Mouse (Mus musculus): Measurements from ENCODE around the gene Aplnr. TPM values are rescaled to one million over a fixed set of nuclear protein-coding genes. Genes with fewer than 3 reads are reported as not detected.
A peak's percentile ranks its signal among the peaks of the same experiment; 100 is the strongest.

The Aplnr gene
- polyA plus RNA-seq, 1 experiment from 2014 or later, result 24.8 TPM

DNA sequence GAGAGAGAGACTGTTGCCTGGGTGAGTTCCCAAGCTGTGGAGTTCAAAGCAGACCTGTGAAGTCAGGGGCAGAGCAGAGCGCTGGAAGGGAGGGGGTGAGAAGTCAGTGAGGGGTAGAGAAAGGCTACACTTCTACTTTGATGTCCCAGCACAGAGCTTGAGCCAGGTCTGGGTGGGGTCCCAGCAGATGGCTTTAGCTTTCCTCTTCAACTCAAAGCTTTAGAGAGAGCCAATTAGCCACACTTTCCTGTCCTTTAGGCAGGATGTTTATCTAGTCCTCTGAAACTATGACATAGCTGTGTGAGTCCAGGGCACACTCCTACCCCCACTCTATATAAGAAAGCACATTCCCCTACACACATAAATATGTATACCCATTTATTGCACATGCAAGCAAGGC, 4.3 kb upstream of the Aplnr start:
- Histone ChIP-seq H3K4me2 (ENCODE audit: low read length) (no peak overlapping the region), H3K27me3 (replicated peaks; ENCODE audit: control insufficient read depth, insufficient read depth, low read length) (no peaks in the 10 kb centered on the region), H3K27ac (ENCODE audit: low read depth, low read length) (no peak overlapping the region), H3K9me3 (replicated peaks; ENCODE audit: control insufficient read depth, low read length) (no peaks in the 10 kb centered on the region), H3K9ac (ENCODE audit: low read length) (no peak overlapping the region), H3K4me1 (ENCODE audit: control insufficient read depth, insufficient read depth, low read length) (no peaks in the 10 kb centered on the region), H3K36me3 (ENCODE audit: control insufficient read depth, insufficient read depth, low read length) (no peaks in the 10 kb centered on the region), H3K4me3 (ENCODE audit: low read depth, low read length) (no peak overlapping the region)
- WGBS, result 0% methylated on average over 1 of the region's 1 CpGs
- ATAC-seq (no peak), DNase-seq (ENCODE audit: low spot score) (peak; percentile 3)

DNA sequence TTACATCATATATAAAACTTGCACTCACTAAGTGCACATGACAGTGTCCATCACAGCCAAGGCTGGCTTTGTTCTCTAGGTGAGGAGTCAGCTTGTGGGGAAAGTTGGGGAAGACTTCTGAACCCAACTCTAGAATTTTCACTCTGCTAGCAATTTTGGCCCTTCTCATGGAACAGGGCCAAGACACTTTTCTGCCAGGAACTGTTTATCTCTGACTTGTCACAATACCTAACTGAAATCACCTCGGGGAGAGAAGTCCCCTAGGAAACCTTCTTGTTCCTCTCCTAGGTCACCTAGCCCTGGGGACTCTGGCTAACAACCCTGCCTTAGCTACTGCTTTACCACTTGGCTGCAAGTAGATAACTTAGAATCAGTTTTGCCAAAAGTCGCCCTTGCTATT, 3.8 kb upstream of the Aplnr start:
- Histone ChIP-seq H3K27me3 (replicated peaks; ENCODE audit: control insufficient read depth, insufficient read depth, low read length) (no peaks in the 10 kb centered on the region), H3K9ac (ENCODE audit: low read length) (no peak overlapping the region), H3K9me3 (replicated peaks; ENCODE audit: control insufficient read depth, low read length) (no peaks in the 10 kb centered on the region), H3K27ac (ENCODE audit: low read depth, low read length) (no peak overlapping the region), H3K4me3 (ENCODE audit: low read depth, low read length) (no peak overlapping the region), H3K4me1 (ENCODE audit: control insufficient read depth, insufficient read depth, low read length) (no peaks in the 10 kb centered on the region), H3K4me2 (ENCODE audit: low read length) (no peak overlapping the region), H3K36me3 (ENCODE audit: control insufficient read depth, insufficient read depth, low read length) (no peaks in the 10 kb centered on the region)
- ATAC-seq (no peak), DNase-seq (ENCODE audit: low spot score) (no peak)
- WGBS, result 70% methylated on average over 2 of the region's 2 CpGs

DNA sequence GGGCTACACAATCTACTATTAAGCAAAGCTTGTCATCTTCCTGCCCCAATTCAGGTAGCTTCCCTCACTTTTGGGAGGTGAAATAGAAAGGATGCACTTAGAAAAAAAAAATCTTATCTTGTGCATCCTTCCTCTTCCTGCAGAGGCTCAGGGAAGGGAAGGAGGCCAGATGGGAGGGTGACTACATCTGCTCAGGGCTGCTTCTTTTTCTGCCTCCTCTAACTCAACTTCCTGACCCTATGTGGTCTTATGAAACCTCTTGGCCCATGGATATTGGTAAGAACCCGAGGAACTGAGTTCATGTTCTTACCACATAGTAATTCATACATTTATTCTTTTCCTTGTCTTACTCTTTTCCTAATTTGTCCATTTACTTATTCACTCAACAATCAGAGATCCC, 926 bp upstream of the Aplnr start:
- Histone ChIP-seq H3K4me1 (ENCODE audit: control insufficient read depth, insufficient read depth, low read length) (no peaks in the 10 kb centered on the region), H3K4me3 (ENCODE audit: low read depth, low read length) (no peak overlapping the region), H3K9me3 (replicated peaks; ENCODE audit: control insufficient read depth, low read length) (no peaks in the 10 kb centered on the region), H3K9ac (ENCODE audit: low read length) (no peak overlapping the region), H3K27me3 (replicated peaks; ENCODE audit: control insufficient read depth, insufficient read depth, low read length) (no peaks in the 10 kb centered on the region), H3K27ac (ENCODE audit: low read depth, low read length) (no peak overlapping the region), H3K4me2 (ENCODE audit: low read length) (no peak overlapping the region), H3K36me3 (ENCODE audit: control insufficient read depth, insufficient read depth, low read length) (no peaks in the 10 kb centered on the region)
- no peak for DNase-seq (ENCODE audit: low spot score)
- 69% methylated on average over 1 of the region's 1 CpGs for WGBS
- ATAC-seq, result no peak

DNA sequence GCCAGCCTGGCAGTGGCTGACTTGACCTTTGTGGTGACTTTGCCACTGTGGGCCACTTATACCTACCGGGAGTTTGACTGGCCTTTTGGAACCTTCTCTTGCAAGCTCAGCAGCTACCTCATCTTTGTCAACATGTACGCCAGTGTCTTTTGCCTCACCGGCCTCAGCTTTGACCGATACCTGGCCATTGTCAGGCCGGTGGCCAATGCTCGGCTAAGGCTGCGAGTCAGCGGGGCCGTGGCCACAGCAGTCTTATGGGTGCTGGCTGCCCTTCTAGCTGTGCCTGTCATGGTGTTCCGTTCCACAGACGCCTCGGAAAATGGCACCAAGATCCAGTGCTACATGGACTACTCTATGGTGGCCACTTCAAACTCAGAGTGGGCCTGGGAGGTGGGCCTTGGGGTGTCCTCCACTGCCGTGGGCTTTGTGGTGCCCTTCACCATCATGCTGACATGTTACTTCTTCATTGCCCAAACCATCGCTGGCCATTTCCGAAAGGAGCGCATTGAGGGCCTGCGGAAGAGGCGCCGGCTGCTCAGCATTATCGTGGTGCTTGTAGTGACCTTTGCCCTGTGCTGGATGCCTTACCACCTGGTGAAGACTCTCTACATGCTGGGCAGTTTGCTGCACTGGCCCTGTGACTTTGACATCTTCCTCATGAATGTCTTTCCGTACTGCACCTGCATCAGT, 951 bp downstream of the Aplnr start:
- Histone ChIP-seq H3K9me3 (replicated peaks; ENCODE audit: control insufficient read depth, low read length) (no peaks in the 10 kb centered on the region), H3K4me3 (ENCODE audit: low read depth, low read length) (no peak overlapping the region), H3K27me3 (replicated peaks; ENCODE audit: control insufficient read depth, insufficient read depth, low read length) (no peaks in the 10 kb centered on the region), H3K4me2 (ENCODE audit: low read length) (no peak overlapping the region), H3K27ac (ENCODE audit: low read depth, low read length) (no peak overlapping the region), H3K9ac (ENCODE audit: low read length) (no peak overlapping the region), H3K36me3 (ENCODE audit: control insufficient read depth, insufficient read depth, low read length) (no peaks in the 10 kb centered on the region), H3K4me1 (ENCODE audit: control insufficient read depth, insufficient read depth, low read length) (no peaks in the 10 kb centered on the region)
- DNase-seq (ENCODE audit: low spot score) (no peak), ATAC-seq (no peak)
- 92% methylated on average over 21 of the region's 21 CpGs for WGBS

DNA sequence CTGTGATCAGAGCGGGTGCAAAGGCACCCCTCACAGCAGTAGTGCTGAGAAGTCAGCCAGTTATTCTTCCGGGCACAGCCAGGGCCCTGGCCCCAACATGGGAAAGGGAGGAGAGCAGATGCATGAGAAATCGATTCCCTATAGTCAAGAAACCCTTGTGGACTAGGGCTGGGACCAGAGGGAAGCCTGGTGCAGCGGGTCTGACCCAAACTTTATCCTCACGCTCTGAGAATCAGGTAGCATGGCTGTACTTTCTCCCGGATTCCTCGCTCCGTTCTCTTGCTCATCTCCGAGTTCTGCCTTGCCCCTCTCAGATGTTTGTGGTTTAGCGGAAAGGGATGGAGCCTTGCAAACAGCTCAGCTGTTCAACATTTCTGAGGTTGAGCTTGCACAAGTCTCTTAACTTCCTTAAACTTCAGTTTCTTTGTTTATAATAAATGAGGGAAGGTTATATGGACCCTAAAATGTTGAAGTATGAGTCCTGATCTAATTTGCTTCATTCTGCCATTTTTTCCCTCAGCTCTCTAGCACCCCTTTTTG, 1.6 kb downstream of the Aplnr start:
- Histone ChIP-seq H3K36me3 (ENCODE audit: control insufficient read depth, insufficient read depth, low read length) (no peaks in the 10 kb centered on the region), H3K27ac (ENCODE audit: low read depth, low read length) (no peak overlapping the region), H3K4me3 (ENCODE audit: low read depth, low read length) (no peak overlapping the region), H3K4me1 (ENCODE audit: control insufficient read depth, insufficient read depth, low read length) (no peaks in the 10 kb centered on the region), H3K9me3 (replicated peaks; ENCODE audit: control insufficient read depth, low read length) (no peaks in the 10 kb centered on the region), H3K27me3 (replicated peaks; ENCODE audit: control insufficient read depth, insufficient read depth, low read length) (no peaks in the 10 kb centered on the region), H3K9ac (ENCODE audit: low read length) (no peak overlapping the region), H3K4me2 (ENCODE audit: low read length) (no peak overlapping the region)
- WGBS, result 80% methylated on average over 10 of the region's 10 CpGs
- no peak for DNase-seq (ENCODE audit: low spot score)
- ATAC-seq, result no peak

DNA sequence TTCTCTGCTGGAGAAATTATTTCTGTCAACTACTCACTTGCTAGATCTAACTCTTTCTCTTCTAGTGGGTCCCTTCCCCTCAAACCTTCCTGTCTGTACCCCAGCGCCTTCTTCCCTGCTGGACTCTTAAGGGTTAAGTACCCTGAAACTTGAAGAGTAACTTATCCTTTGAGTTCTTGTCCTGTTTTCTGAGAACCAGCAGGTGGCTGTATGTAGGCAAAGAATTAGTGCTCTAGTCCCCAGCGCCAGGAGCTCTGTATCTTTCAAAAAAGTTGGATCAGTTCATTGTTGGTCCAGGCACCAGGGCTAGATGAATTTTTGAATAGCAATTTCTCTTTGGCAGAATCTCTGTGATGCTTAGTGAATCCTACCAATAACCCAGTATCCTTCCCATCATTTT, 2.1 kb downstream of the Aplnr start:
- Histone ChIP-seq H3K27me3 (replicated peaks; ENCODE audit: control insufficient read depth, insufficient read depth, low read length) (no peaks in the 10 kb centered on the region), H3K4me2 (ENCODE audit: low read length) (no peak overlapping the region), H3K36me3 (ENCODE audit: control insufficient read depth, insufficient read depth, low read length) (no peaks in the 10 kb centered on the region), H3K9me3 (replicated peaks; ENCODE audit: control insufficient read depth, low read length) (no peaks in the 10 kb centered on the region), H3K4me1 (ENCODE audit: control insufficient read depth, insufficient read depth, low read length) (no peaks in the 10 kb centered on the region), H3K27ac (ENCODE audit: low read depth, low read length) (no peak overlapping the region), H3K4me3 (ENCODE audit: low read depth, low read length) (no peak overlapping the region), H3K9ac (ENCODE audit: low read length) (no peak overlapping the region)
- no peak for ATAC-seq
- DNase-seq (ENCODE audit: low spot score), result no peak
- 28% methylated on average over 2 of the region's 2 CpGs for WGBS

DNA sequence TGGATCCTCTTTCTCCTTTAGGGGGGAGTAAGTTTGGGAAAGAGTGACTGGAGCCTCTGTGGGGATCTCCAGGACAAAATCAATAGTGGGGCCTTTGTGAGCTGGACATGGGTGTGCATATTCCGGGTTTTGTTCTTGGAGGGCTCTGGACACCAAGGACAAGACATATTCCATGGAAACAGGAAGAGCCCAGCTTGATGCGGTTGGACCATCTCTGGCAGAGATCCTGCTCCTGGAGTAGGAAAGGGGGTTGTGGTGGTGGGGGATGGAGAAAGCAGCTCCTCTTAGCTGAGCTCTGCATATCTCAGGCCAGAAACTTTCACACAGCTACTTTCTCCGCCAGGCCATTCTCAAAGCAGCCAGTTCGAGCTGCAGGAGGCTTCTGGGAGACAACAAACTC, 3.4 kb downstream of the Aplnr start:
- no peak for ATAC-seq

DNA sequence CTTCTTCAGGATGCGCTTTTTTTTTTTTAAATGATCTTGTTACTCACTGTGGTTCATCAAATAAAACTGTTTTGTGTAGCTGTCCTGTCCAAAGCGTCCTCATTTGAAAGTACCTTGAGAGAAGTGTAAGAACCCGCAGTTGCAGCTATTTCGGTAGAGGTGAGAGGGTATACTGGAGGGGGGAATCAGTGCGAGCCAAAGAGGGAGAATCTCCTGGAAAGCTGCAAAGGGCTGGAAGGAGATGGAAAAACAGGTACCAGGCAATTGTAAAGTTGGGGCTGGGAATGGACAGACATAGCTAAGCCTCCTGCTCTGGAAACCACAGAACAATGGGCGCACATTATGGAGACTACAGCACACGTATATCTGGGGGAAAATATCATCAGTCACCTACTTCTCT, 3.8 kb downstream of the Aplnr start:
- Histone ChIP-seq H3K4me3 (ENCODE audit: low read depth, low read length) (no peak overlapping the region), H3K4me1 (ENCODE audit: control insufficient read depth, insufficient read depth, low read length) (no peaks in the 10 kb centered on the region), H3K27ac (ENCODE audit: low read depth, low read length) (no peak overlapping the region), H3K9me3 (replicated peaks; ENCODE audit: control insufficient read depth, low read length) (no peaks in the 10 kb centered on the region), H3K27me3 (replicated peaks; ENCODE audit: control insufficient read depth, insufficient read depth, low read length) (no peaks in the 10 kb centered on the region), H3K4me2 (ENCODE audit: low read length) (no peak overlapping the region), H3K36me3 (ENCODE audit: control insufficient read depth, insufficient read depth, low read length) (no peaks in the 10 kb centered on the region), H3K9ac (ENCODE audit: low read length) (no peak overlapping the region)
- 78% methylated on average over 7 of the region's 7 CpGs for WGBS
- DNase-seq (ENCODE audit: low spot score) (no peak), ATAC-seq (no peak)

More for the DNA sequence above, 3.4 kb downstream of the Aplnr start:
- Histone ChIP-seq H3K9ac (ENCODE audit: low read length) (no peak overlapping the region), H3K27me3 (replicated peaks; ENCODE audit: control insufficient read depth, insufficient read depth, low read length) (no peaks in the 10 kb centered on the region), H3K9me3 (replicated peaks; ENCODE audit: control insufficient read depth, low read length) (no peaks in the 10 kb centered on the region), H3K36me3 (ENCODE audit: control insufficient read depth, insufficient read depth, low read length) (no peaks in the 10 kb centered on the region), H3K4me1 (ENCODE audit: control insufficient read depth, insufficient read depth, low read length) (no peaks in the 10 kb centered on the region), H3K4me2 (ENCODE audit: low read length) (no peak overlapping the region), H3K4me3 (ENCODE audit: low read depth, low read length) (no peak overlapping the region), H3K27ac (ENCODE audit: low read depth, low read length) (no peak overlapping the region)
- 73% methylated on average over 4 of the region's 4 CpGs for WGBS
- no peak for DNase-seq (ENCODE audit: low spot score)

DNA sequence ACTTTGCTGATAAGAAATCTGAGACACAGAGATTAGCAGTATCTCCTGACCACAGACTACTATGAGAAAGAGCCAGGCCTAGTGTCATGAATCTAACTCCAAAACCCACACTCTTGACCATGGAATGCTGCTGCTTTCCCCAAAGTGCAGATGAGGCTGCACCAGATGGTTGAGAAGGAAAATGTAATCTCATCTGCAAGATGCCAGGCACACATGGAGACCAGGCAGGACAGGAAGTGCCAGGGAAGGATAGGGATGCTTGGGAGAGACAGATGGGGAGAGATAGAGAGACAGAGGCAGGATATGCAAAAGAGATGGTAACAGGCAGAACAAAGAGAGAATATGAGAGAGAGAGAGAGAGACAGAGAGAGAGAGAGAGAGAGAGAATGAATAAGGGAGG, 4.8 kb downstream of the Aplnr start:
- no peaks in the 10 kb centered on the region for H3K9me3 ChIP-seq (replicated peaks; ENCODE audit: control insufficient read depth, low read length)
- H3K4me2 ChIP-seq (ENCODE audit: low read length), result no peak overlapping the region
- DNase-seq (ENCODE audit: low spot score) (no peak), ATAC-seq (no peak)
- no peak overlapping the region for H3K27ac ChIP-seq (ENCODE audit: low read depth, low read length)
- no peaks in the 10 kb centered on the region for H3K36me3 ChIP-seq (ENCODE audit: control insufficient read depth, insufficient read depth, low read length)
- no peaks in the 10 kb centered on the region for H3K27me3 ChIP-seq (replicated peaks; ENCODE audit: control insufficient read depth, insufficient read depth, low read length)
- no peak overlapping the region for H3K9ac ChIP-seq (ENCODE audit: low read length)
- H3K4me1 ChIP-seq (ENCODE audit: control insufficient read depth, insufficient read depth, low read length), result no peaks in the 10 kb centered on the region
- H3K4me3 ChIP-seq (ENCODE audit: low read depth, low read length), result no peak overlapping the region
